Mouse (Mus musculus) limb, embryonic 11.5 days (tissue): ENCODE results near the gene Ttc3. TPM values are rescaled to one million over a fixed set of nuclear protein-coding genes. Genes with fewer than 3 reads are reported as not detected.

Source experiments
- ATAC-seq: fragments of 200-750 bp; cut with Nextera tagmentation; 2 replicates; pipeline ENCODE4 v1.8.0; 2017; ENCODE audit warnings: low read depth; ENCODE audit not compliant: insufficient number of reproducible peaks, low FRiP score, low TSS enrichment
- DNase-seq: peaks from one replicate; pipeline ENCODE4 v3.0.0-alpha.2; 2015; ENCODE audit warnings: low spot score
- H3K27ac ChIP-seq: fragments of 300-500 bp; sonication (generic); replicated peaks from 2 replicates; pipeline ENCODE4 v1.5.1; 2014; ENCODE audit warnings: low read depth, mild to moderate bottlenecking, low read length
- H3K27me3 ChIP-seq: fragments of 300-500 bp; sonication (generic); 2 replicates; pipeline ENCODE4 v1.6.1; 2014; ENCODE audit warnings: mild to moderate bottlenecking, low read length, mixed read lengths; ENCODE audit not compliant: control insufficient read depth, insufficient read depth
- H3K36me3 ChIP-seq: fragments of 300-500 bp; sonication (generic); 2 replicates; pipeline ENCODE4 v1.6.1; 2014; ENCODE audit warnings: mild to moderate bottlenecking, low read length, moderate library complexity, mixed read lengths; ENCODE audit not compliant: control insufficient read depth, insufficient read depth
- H3K4me1 ChIP-seq: fragments of 300-500 bp; sonication (generic); 2 replicates; pipeline ENCODE4 v1.6.1; 2014; ENCODE audit warnings: low read length, mixed read lengths; ENCODE audit not compliant: control insufficient read depth, insufficient read depth
- H3K4me2 ChIP-seq: fragments of 300-500 bp; sonication (generic); 2 replicates; pipeline ENCODE4 v1.6.1; 2014; ENCODE audit warnings: low read depth, mild to moderate bottlenecking, moderate library complexity; ENCODE audit not compliant: severe bottlenecking
- H3K4me3 ChIP-seq: fragments of 300-500 bp; sonication (generic); 2 replicates; pipeline ENCODE4 v1.5.1; 2014; ENCODE audit warnings: low read depth, low read length
- H3K9ac ChIP-seq: fragments of 300-500 bp; sonication (generic); 2 replicates; pipeline ENCODE4 v1.6.1; 2014; ENCODE audit warnings: mild to moderate bottlenecking, low read length
- H3K9me3 ChIP-seq: fragments of 300-500 bp; sonication (generic); 2 replicates; pipeline ENCODE4 v1.6.1; 2016; ENCODE audit warnings: low read length; ENCODE audit not compliant: control insufficient read depth
- WGBS: fragments of 180-500 bp; shearing (Covaris S2); extraction: QIAGEN DNeasy Blood & Tissue Kit; methylation state at CpG from one replicate; pipeline ENCODE4 v1.1.7; 2014; 5-methylcytosine and 5-hydroxymethylcytosine counted together
- polyA plus RNA-seq: library from polyadenylated mRNA; unstranded; fragments of >200 nt; fragmentation: Nextera tagmentation; extraction: Ambion mirVana; gene quantifications from 2 replicates; pipeline ENCODE4 v1.2.1, GENCODE M21; 2014

The Ttc3 gene
- polyA plus RNA-seq, 1 experiment from 2014 or later = 349 TPM

- no peaks in the 10 kb centered on the region for H3K9me3 ChIP-seq
- peaks cover 5% of the 10 kb centered on the region; the same call in 1 of the 2 replicates for H3K4me1 ChIP-seq
- peak overlapping the region; percentile 93 for H3K27ac ChIP-seq
- no peak for ATAC-seq
- peak overlapping the region; percentile 96 for H3K9ac ChIP-seq
- DNase-seq = peak; percentile 28
- no peaks in the 10 kb centered on the region for H3K36me3 ChIP-seq
- H3K4me3 ChIP-seq = peak overlapping the region; percentile 80
- 10% methylated on average over 6 of the region's 6 CpGs for WGBS
- no peaks in the 10 kb centered on the region for H3K27me3 ChIP-seq
- H3K4me2 ChIP-seq = peak overlapping the region; percentile 72
These were observed 734 bp upstream of the Ttc3 start for GRCm38 (mm10) chr16:94369596-94370172.

DNA sequence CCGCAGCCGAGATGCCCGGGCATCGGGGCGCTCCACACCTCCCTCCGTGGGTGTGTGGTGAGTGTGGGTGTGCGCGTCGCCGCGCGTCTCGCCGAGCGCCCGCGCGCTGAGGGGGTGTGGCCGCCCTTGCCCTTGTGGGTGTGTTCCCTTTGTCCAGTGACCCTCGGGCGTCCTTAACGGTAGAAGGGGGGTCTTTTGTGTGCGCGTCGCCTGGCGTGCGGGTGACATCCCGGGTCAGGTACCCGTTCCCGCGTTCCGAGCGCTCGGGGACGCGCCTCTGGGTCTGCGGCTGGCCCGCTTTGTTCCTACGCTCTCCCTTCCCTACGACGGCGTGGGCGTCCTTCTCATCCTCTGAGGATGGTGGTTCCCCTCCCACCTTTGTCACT lies 490 bp downstream of the Ttc3 start:
- Histone ChIP-seq H3K4me1 (peaks cover 8% of the 10 kb centered on the region; the same call in 1 of the 2 replicates), H3K4me3 (peak overlapping the region; percentile 80), H3K9me3 (no peaks in the 10 kb centered on the region), H3K4me2 (peak overlapping the region; percentile 60), H3K27me3 (no peaks in the 10 kb centered on the region), H3K9ac (peak overlapping the region; percentile 96), H3K36me3 (no peaks in the 10 kb centered on the region), H3K27ac (peak overlapping the region; percentile 93)
- DNase-seq (peak; percentile 81), ATAC-seq (peak; percentile 77)
- WGBS = under 1% methylated on average over 42 of the region's 43 CpGs

GRCm38 (mm10) chr16:94371301-94371931 lies 998 bp downstream of the Ttc3 start, which contains the start of gene Pigp:
Gene Pigp (minus strand): TSS chr16:94371842.
- ATAC-seq (peak; percentile 89), DNase-seq (peak; percentile 87)
- Histone ChIP-seq H3K4me3 (peak within 1 kb of the TSS; percentile 80), H3K27ac (peak within 1 kb of the TSS; percentile 93), H3K4me1 (peaks cover 8% of the 10 kb centered on the region; the same call in 1 of the 2 replicates), H3K27me3 (no peaks in the 10 kb centered on the region), H3K36me3 (no peaks in the 10 kb centered on the region), H3K4me2 (peak within 1 kb of the TSS; percentile 60), H3K9me3 (no peaks in the 10 kb centered on the region), H3K9ac (peak within 1 kb of the TSS; percentile 96)
- under 1% methylated on average over 42 of the region's 43 CpGs for WGBS

DNA sequence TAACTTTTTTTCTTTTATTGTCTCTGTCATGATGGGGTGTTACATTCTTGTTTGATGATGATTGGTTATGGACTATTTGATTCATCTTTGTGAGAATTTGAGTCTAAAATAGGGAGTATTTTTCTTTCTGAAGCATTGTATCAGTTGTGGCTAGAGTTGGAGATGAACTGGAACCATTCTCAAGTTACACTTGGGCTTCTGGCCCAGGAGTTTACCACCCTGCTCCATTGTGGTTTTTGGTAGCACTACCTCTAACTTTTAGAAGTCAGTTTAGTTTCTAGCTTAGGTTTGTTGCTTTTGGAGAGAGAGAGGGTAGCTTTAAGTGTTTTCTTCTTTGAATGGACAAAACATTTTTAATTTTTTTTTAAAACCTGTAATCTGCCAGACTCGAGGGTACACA lies 9.0 kb downstream of the Ttc3 start:
- no peak overlapping the region for H3K4me2 ChIP-seq
- no peak for ATAC-seq
- WGBS = 78% methylated on average over 1 of the region's 1 CpGs

GRCm38 (mm10) chr16:94383277-94383676 lies 12.9 kb downstream of the Ttc3 start:
- DNase-seq = no peak
- WGBS = 98% methylated on average over 3 of the region's 3 CpGs
- Histone ChIP-seq H3K9ac (no peak overlapping the region), H3K4me3 (no peak overlapping the region), H3K4me1 (no peaks in the 10 kb centered on the region), H3K27me3 (no peaks in the 10 kb centered on the region), H3K9me3 (no peaks in the 10 kb centered on the region), H3K27ac (no peak overlapping the region), H3K4me2 (no peak overlapping the region), H3K36me3 (no peaks in the 10 kb centered on the region)
- no peak for ATAC-seq

More for the DNA sequence above, 9.0 kb downstream of the Ttc3 start:
- Histone ChIP-seq H3K4me1 (peaks cover 4% of the 10 kb centered on the region; the same call in 1 of the 2 replicates), H3K9me3 (no peaks in the 10 kb centered on the region), H3K4me3 (no peak overlapping the region), H3K9ac (no peak overlapping the region), H3K27ac (no peak overlapping the region), H3K36me3 (no peaks in the 10 kb centered on the region), H3K27me3 (no peaks in the 10 kb centered on the region)
- DNase-seq = no peak

DNA sequence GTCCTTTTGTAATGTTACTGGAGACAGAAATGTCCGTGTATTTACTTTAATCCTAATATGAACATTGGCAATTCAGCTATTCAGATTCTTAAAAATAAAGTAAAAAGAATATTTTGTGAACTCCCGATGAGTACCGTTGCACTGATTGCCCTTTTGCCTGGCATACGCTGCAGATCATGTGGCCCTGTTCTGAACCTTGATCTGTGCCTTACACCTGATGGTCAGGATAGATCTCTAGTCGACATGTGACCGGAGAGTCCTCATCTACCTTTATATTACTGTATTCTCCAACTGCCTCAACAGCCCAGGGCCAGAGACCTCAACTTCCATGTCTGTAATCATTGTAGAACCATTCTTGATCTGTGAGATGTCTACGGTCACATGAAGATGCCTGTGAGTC lies 17.3 kb downstream of the Ttc3 start:
- ATAC-seq (no peak), DNase-seq (no peak)
- Histone ChIP-seq H3K4me2 (no peak overlapping the region), H3K9me3 (no peaks in the 10 kb centered on the region), H3K27me3 (no peaks in the 10 kb centered on the region), H3K4me3 (no peak overlapping the region), H3K36me3 (no peaks in the 10 kb centered on the region), H3K4me1 (no peaks in the 10 kb centered on the region), H3K27ac (no peak overlapping the region), H3K9ac (no peak overlapping the region)
- WGBS = 92% methylated on average over 7 of the region's 7 CpGs

- H3K27ac ChIP-seq = no peak overlapping the region
- whole genome bisulfite sequencing = 91% methylated on average over 4 of the region's 4 CpGs
- H3K9ac ChIP-seq = no peak overlapping the region
- no peak overlapping the region for H3K4me2 ChIP-seq
- DNase-seq = no peak
- peaks cover 4% of the 10 kb centered on the region; the same call in 1 of the 2 replicates for H3K36me3 ChIP-seq
- H3K4me3 ChIP-seq = no peak overlapping the region
- H3K4me1 ChIP-seq = no peaks in the 10 kb centered on the region
- H3K27me3 ChIP-seq = no peaks in the 10 kb centered on the region
- H3K9me3 ChIP-seq = no peaks in the 10 kb centered on the region
- no peak for ATAC-seq
These were observed 21.9 kb downstream of the Ttc3 start for GRCm38 (mm10) chr16:94392299-94392698.

DNA sequence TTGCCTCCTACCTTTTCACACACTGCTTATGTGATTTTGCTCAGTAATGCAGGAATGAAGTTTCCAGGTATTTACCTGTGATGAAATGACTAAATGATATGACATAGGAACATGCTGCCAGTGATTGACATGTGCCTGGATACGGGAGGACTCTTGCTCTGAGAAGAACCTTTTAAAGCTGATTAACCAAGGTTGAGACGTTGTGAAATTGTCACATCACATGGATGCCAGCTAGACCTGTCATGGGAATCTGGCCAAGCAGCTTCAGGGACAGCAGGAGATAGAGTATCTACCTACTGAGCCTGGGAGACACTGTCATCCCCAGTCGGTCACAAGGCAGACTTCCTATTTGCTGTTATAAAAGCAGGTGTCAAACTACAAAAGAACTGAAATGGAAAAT lies 24.6 kb downstream of the Ttc3 start:
- no peaks in the 10 kb centered on the region for H3K4me1 ChIP-seq
- H3K9me3 ChIP-seq = no peaks in the 10 kb centered on the region
- no peak overlapping the region for H3K4me3 ChIP-seq
- H3K9ac ChIP-seq = no peak overlapping the region
- no peak for DNase-seq
- no peaks in the 10 kb centered on the region for H3K27me3 ChIP-seq
- H3K4me2 ChIP-seq = no peak overlapping the region
- no peak overlapping the region for H3K27ac ChIP-seq
- 82% methylated on average over 3 of the region's 3 CpGs for WGBS
- no peak for ATAC-seq
- peaks cover 6% of the 10 kb centered on the region; the same call in 1 of the 2 replicates for H3K36me3 ChIP-seq
